Mouse (Mus musculus): ENCODE results near the gene Fcgr2b. TPM values are rescaled to one million over a fixed set of nuclear protein-coding genes. Genes with fewer than 3 reads are reported as not detected.

Gene Fcgr2b
- 10 to 100 TPM; 96.5 to 99.9 TPM for total RNA-seq (2023)

GRCm38 (mm10) chr1:170976447-170976846, at the start of gene Fcgr2b:
TSS of gene Fcgr2b (minus strand) at chr1:170976547.

GRCm38 (mm10) chr1:171018737-171019136, 42.4 kb upstream of the Fcgr2b start, which contains the start of gene Fcgr4:
TSS of gene Fcgr4 (plus strand) at chr1:171018920.

DNA sequence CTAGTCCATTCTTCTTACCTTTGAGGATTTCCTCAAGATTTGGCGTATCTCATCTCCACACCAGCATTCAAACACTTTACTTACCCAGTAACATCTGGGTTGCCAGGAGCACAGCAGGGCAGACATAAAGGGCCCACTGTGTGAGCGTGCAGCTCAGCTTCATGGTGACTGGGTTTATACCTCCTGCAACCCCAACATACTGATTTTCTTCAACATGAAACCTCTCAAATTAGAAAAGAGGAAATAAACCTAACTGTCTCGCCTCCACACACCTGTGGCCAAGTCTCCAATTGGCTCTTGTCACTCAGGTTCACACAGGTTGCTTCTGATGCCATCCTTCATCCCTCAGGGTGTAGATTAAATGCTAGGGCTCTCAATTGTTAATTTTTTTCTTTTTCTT, 49.0 kb downstream of the Fcgr2b start, which contains the start of gene Fcrla:
TSS of gene Fcrla (minus strand) at position 206 of the 400 bp plus-strand sequence.

DNA sequence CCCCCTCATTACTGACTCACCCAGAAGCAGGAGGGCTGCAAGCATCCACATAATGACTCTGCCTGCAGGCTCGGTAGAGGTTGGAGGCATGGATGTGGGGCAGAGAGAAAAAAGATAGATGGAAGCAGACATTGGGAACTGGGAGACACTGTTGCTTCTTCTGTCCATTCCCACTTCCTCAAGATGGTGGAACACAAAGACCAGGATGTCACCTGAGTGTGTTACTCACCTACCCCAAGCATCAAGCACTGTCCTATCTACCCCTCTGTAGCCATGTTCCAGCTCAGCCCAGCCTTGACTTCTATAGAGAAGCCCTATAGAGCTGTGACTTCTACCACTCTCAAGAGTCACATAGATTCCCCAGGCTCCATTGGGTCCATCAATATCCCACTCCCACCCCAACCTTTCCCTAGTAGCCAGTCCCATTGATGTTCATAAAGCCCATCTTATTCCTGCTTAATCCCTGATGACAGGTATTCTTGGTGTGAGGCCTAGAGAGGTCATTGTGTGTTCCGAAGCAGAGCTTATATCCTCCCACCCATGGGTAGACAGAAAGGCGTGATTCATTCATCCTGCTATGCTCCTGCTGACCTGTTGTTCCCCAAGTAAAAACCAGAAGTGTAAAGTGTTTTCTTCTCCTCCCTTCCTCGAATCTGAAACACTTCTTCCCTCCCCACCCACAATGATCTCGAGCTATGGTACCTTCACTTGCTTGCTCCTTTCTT, 63.3 kb downstream of the Fcgr2b start, which contains the start of gene Fcrlb:
TSS of gene Fcrlb (minus strand) at position 51 of the 725 bp plus-strand sequence.

Other genes with a start within 250 kb of the Fcgr2b start
- 10 to 100 TPM; 17.8 to 22.1 TPM for gene Atf6, start 108.8 kb downstream of the Fcgr2b start, total RNA-seq (2023)
- gene Gm26620, start 91.5 kb downstream of the Fcgr2b start, total RNA-seq (2023), result under 1 TPM in 1 of 2 experiments, not detected in 1; 0.82 TPM
- gene Dusp12, start 91.0 kb downstream of the Fcgr2b start, total RNA-seq (2023), result 1 to 10 TPM; 4.1 to 4.6 TPM
- not detected for gene Fcrlb, start 63.6 kb downstream of the Fcgr2b start, total RNA-seq (2023)
- gene Fcrla, start 49.0 kb downstream of the Fcgr2b start, total RNA-seq (2023), result 10 to 100 TPM in 1 of 2 experiments, 1 to 10 TPM in 1; 3.2 to 13.9 TPM
- gene Fcgr4, start 42.4 kb upstream of the Fcgr2b start, total RNA-seq (2023), result 10 to 100 TPM; 75.9 to 81.5 TPM
- gene Fcgr3, start 88.4 kb upstream of the Fcgr2b start, total RNA-seq (2023), result 100 to 1,000 TPM; 411 to 427 TPM
- gene Cfap126, start 137.4 kb upstream of the Fcgr2b start, total RNA-seq (2023), result under 1 TPM; 0.67 to 0.73 TPM
- 100 to 1,000 TPM in 1 of 2 experiments, 10 to 100 TPM in 1; 76.6 to 106 TPM for gene Sdhc, start 174.1 kb upstream of the Fcgr2b start, total RNA-seq (2023)
- gene Mpz, start 174.2 kb upstream of the Fcgr2b start, total RNA-seq (2023), result not detected
- gene Pcp4l1, start 219.7 kb upstream of the Fcgr2b start, total RNA-seq (2023), result 1 to 10 TPM in 1 of 2 experiments, under 1 TPM in 1; 0.29 to 1.4 TPM
- not detected for gene Nr1i3, start 237.4 kb upstream of the Fcgr2b start, total RNA-seq (2023)
- gene Tomm40l, start 246.0 kb upstream of the Fcgr2b start, total RNA-seq (2023), result 10 to 100 TPM; 11.9 to 16.4 TPM
- gene Apoa2, start 248.5 kb upstream of the Fcgr2b start, total RNA-seq (2023), result under 1 TPM in 1 of 2 experiments, not detected in 1; 0.89 TPM

Measured in neutrophil, adult 59 days (primary cell).